Mouse (Mus musculus) embryonic facial prominence, embryonic 14.5 days (tissue): Measurements from ENCODE around the gene Tfpi. TPM values are rescaled to one million over a fixed set of nuclear protein-coding genes. Genes with fewer than 3 reads are reported as not detected.
A peak's percentile ranks its signal among the peaks of the same experiment; 100 is the strongest.

Experiments
- ATAC-seq: fragments of 200-750 bp; cut with Nextera tagmentation; 2 replicates; pipeline ENCODE4 v1.8.0; 2017; ENCODE audit warnings: low read depth, moderate number of reproducible peaks, moderate TSS enrichment
- DNase-seq: peaks from one replicate; pipeline ENCODE4 v3.0.0-alpha.2; 2015; ENCODE audit warnings: low spot score
- H3K27ac ChIP-seq: fragments of 300-500 bp; sonication (generic); replicated peaks from 2 replicates; pipeline ENCODE4 v1.5.1; 2014; ENCODE audit warnings: low read depth, mild to moderate bottlenecking, low read length, moderate library complexity
- H3K27me3 ChIP-seq: fragments of 300-500 bp; sonication (generic); replicated peaks from 2 replicates; pipeline ENCODE4 v1.6.1; 2014; ENCODE audit warnings: low read length; ENCODE audit not compliant: control insufficient read depth, insufficient read depth
- H3K36me3 ChIP-seq: fragments of 300-500 bp; sonication (generic); 2 replicates; pipeline ENCODE4 v1.6.1; 2014; ENCODE audit warnings: low read length, mixed read lengths; ENCODE audit not compliant: control insufficient read depth, insufficient read depth
- H3K4me1 ChIP-seq: fragments of 300-500 bp; sonication (generic); 2 replicates; pipeline ENCODE4 v1.6.1; 2014; ENCODE audit warnings: antibody characterized with exemption, low read length; ENCODE audit not compliant: control insufficient read depth, insufficient read depth
- H3K4me2 ChIP-seq: fragments of 300-500 bp; sonication (generic); 2 replicates; pipeline ENCODE4 v1.6.1; 2014; ENCODE audit warnings: low read depth, mild to moderate bottlenecking, low read length, moderate library complexity, mixed read lengths
- H3K4me3 ChIP-seq: fragments of 300-500 bp; sonication (generic); 2 replicates; pipeline ENCODE4 v1.5.1; 2014; ENCODE audit warnings: low read depth, mild to moderate bottlenecking, low read length
- H3K9ac ChIP-seq: fragments of 300-500 bp; sonication (generic); 2 replicates; pipeline ENCODE4 v1.6.1; 2014; ENCODE audit warnings: low read depth, mild to moderate bottlenecking, low read length, moderate library complexity, mixed read lengths
- H3K9me3 ChIP-seq: fragments of 300-500 bp; sonication (generic); 2 replicates; pipeline ENCODE4 v1.6.1; 2016; ENCODE audit warnings: low read length; ENCODE audit not compliant: control insufficient read depth
- WGBS: fragments of 180-500 bp; shearing (Covaris S2); extraction: QIAGEN DNeasy Blood & Tissue Kit; methylation state at CpG from one replicate; pipeline ENCODE4 v1.1.7; 2014; 5-methylcytosine and 5-hydroxymethylcytosine counted together
- polyA plus RNA-seq: library from polyadenylated mRNA; unstranded; fragments of >200 nt; fragmentation: Nextera tagmentation; extraction: Ambion mirVana; gene quantifications from 2 replicates; pipeline ENCODE4 v1.2.1, GENCODE M21; 2014

Gene Tfpi
- polyA plus RNA-seq, result 44.3 and 44.5 TPM in 2 replicates

DNA sequence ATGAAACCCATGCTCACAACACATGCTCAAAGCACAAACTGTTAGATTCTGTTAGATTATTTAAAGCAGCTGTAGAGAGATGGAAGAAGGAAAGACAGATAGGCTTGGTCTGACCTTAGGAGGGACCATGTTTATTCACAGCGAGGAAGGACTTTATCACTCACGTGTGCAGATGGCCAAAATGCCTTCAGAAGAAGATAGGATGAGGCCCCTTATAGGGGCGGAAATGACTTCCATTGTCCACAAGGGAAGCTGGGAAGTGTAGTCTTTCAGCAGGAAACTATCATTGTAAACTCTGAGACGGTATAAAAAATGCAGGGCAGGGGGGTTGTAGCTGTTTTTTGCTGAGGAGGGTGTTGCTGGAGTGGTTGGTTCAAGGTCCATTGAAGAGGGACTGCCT lies at the start of gene Tfpi:
Tfpi (minus strand) TSS at position 199 of the 400 bp plus-strand sequence.
- H3K27me3 ChIP-seq, result no peaks in the 10 kb centered on the region
- H3K9me3 ChIP-seq, result no peaks in the 10 kb centered on the region
- H3K27ac ChIP-seq, result peak within 1 kb of the TSS; percentile 61
- ATAC-seq (no peak), DNase-seq (peak; percentile 67)
- H3K9ac ChIP-seq, result peak within 1 kb of the TSS; percentile 34; the same call in 1 of the 2 replicates
- H3K4me2 ChIP-seq, result peak within 1 kb of the TSS; percentile 46
- H3K4me3 ChIP-seq, result peak within 1 kb of the TSS; percentile 33
- 42% methylated on average over 4 of the region's 4 CpGs for WGBS
- H3K36me3 ChIP-seq, result no peaks in the 10 kb centered on the region
- peaks cover 4% of the 10 kb centered on the region; the same call in 1 of the 2 replicates for H3K4me1 ChIP-seq

DNA sequence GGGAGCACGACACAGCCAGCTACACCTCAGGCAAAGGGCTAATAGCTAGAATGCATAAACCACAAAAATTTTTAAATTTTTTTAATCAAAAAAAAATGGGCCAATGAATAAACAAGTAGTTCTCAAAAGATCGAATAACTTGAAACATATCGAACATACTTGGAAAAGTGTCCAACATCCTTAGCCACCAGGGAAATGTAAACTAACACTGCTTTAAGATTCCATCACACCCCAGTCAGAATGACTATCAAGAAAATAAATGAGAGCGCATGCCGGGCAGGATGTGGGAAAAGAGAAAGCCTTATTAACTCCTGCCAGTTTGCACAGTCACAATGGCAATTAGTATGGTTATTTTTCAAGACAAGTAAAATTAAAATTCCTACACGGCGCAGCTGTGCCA lies 49.6 kb upstream of the Tfpi start:
- no peaks in the 10 kb centered on the region for H3K9me3 ChIP-seq
- DNase-seq, result no peak

DNA sequence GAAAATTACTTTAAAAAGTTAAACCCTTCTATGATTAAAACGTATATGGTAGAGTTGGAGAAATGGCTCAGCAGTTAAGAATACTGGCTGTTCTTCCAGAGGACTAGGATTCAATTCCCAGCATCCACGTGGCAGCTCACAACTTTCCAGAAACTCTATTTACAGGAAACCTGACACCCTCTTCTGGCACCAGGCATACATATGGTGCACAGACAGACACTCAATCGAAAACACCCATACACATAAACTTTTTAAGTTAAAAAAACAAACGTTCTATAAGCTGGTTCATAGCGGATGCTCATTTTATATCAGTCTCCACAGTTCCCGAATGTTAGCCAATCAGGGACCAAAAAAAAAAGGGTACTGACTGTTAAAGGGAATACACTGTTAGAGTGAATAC lies 49.2 kb upstream of the Tfpi start:
- ATAC-seq, result no peak
- H3K4me1 ChIP-seq, result no peaks in the 10 kb centered on the region
- no peak overlapping the region for H3K27ac ChIP-seq
- H3K9me3 ChIP-seq, result no peaks in the 10 kb centered on the region
- H3K4me2 ChIP-seq, result no peak overlapping the region
- no peak overlapping the region for H3K9ac ChIP-seq
- H3K27me3 ChIP-seq, result no peaks in the 10 kb centered on the region
- 45% methylated on average over 6 of the region's 6 CpGs for WGBS
- no peaks in the 10 kb centered on the region for H3K36me3 ChIP-seq
- DNase-seq, result no peak
- no peak overlapping the region for H3K4me3 ChIP-seq

More for the DNA sequence above, 49.6 kb upstream of the Tfpi start:
- no peaks in the 10 kb centered on the region for H3K36me3 ChIP-seq
- ATAC-seq, result no peak
- no peak overlapping the region for H3K4me2 ChIP-seq
- 50% methylated on average over 7 of the region's 7 CpGs for WGBS
- H3K4me1 ChIP-seq, result no peaks in the 10 kb centered on the region
- no peak overlapping the region for H3K4me3 ChIP-seq
- no peaks in the 10 kb centered on the region for H3K27me3 ChIP-seq
- H3K9ac ChIP-seq, result no peak overlapping the region
- H3K27ac ChIP-seq, result no peak overlapping the region

DNA sequence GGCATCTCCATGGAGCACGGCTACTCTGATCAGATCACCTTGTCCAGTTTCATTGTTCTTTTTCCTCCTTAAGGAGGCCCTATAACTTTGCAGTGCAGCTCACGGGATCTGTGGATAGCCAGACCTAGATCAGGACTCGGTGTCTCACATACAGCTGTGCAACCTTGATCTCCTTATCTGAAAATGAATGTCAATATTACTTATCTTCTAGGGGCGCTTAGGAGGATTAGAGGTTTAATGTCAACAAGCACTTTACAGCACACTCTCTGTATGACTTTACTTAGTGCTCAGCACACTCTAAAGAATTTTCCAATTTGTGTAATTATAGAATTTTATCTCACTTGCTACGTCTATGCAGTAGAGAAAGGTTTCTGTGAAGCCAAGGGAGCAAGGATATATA lies 48.5 kb upstream of the Tfpi start:
- H3K27ac ChIP-seq, result no peak overlapping the region
- H3K4me1 ChIP-seq, result no peaks in the 10 kb centered on the region
- no peak overlapping the region for H3K4me2 ChIP-seq
- no peak overlapping the region for H3K9ac ChIP-seq
- H3K9me3 ChIP-seq, result no peaks in the 10 kb centered on the region
- no peaks in the 10 kb centered on the region for H3K27me3 ChIP-seq
- ATAC-seq (no peak), DNase-seq (no peak)
- no peak overlapping the region for H3K4me3 ChIP-seq
- 86% methylated on average over 5 of the region's 5 CpGs for WGBS
- no peaks in the 10 kb centered on the region for H3K36me3 ChIP-seq

DNA sequence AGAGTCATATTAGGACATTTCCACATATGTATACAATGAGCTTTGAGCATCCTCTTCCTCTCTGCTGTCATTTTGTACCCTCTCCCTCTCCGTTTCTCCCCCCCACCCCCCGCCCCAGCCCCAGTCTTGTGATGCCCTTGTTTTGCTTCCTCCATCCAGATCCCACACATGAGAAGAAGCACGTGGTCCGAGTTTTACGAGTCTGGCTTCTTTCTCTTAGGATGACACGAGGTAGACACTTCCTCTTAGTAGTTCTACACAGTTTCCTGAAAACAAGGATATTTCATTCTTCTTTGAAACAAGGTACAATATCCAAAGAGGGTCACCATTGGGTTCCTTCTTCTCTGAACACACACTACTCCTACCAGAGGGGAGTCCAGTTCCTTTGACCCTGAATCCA lies 47.4 kb upstream of the Tfpi start:
- Histone ChIP-seq H3K9ac (no peak overlapping the region), H3K4me1 (peaks cover 5% of the 10 kb centered on the region; the same call in 1 of the 2 replicates), H3K4me2 (no peak overlapping the region), H3K9me3 (no peaks in the 10 kb centered on the region), H3K36me3 (no peaks in the 10 kb centered on the region), H3K27ac (no peak overlapping the region), H3K27me3 (no peaks in the 10 kb centered on the region), H3K4me3 (no peak overlapping the region)
- DNase-seq (no peak), ATAC-seq (no peak)
- WGBS, result 82% methylated on average over 6 of the region's 6 CpGs

DNA sequence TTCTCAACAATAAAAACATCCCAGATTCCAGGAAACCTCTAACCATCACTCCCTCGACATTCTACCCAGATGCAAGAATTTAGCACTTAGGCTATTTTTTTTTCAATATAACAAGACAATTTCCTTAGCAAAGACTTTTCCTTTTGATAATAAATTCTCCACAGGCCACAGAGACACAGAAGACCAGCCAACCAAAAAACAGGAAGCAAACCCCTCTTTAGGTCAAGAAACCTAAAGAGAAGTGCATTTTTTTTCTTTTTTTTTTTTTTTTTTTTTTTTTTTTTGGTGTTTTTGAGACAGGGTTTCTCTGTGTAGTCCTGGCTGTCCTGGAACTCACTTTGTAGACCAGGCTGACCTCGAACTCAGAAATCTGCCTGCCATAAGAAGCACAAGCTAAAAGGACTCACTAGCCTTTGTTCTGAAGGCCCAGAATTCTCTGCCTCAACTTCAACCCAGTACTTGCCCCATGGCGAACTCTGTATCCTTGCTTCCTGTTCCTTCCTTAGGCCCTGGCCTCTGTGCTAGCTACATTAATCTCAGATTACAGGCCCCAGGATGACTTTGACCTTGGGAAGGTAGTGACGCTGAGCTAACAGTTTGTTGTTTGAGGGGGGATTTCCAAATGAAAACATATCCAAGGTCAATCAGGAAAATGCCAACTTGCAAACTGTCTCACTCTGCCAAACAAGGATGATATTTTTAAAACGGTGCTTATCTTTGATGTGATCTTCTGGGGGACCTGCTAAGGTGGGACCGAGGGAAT lies 46.7 kb upstream of the Tfpi start:
- WGBS, result 51% methylated on average over 6 of the region's 6 CpGs
- ATAC-seq (no peak), DNase-seq (no peak)
- Histone ChIP-seq H3K4me2 (no peak overlapping the region), H3K4me1 (peaks cover 5% of the 10 kb centered on the region; the same call in 1 of the 2 replicates), H3K27ac (no peak overlapping the region), H3K9ac (no peak overlapping the region), H3K36me3 (no peaks in the 10 kb centered on the region), H3K4me3 (no peak overlapping the region), H3K27me3 (no peaks in the 10 kb centered on the region), H3K9me3 (no peaks in the 10 kb centered on the region)

DNA sequence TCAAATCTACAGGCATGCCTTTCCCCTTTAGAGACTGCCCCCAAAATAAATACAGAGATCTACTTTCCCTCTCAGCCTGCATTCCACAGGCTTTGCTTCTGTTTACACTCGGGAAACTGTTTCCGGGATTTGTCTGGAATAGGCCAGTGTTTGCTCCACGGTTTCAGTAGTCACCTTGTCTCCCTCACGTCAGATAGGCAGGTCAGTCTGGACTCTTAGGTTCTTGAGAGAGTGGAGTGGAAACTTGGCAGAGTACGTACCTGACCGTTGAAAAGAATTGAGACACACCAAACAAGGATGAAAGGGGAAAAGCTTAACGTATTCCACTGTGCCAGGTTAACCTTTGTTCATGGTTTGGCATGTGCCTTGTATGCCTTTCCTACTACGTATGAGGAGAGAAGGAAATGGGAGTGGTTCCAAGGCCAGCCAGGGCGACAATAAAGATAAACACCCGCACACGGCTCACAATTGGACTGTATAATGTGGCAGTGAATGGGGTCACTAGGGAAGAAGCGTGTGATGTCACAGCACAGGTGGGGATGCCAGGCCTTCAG lies 43.0 kb upstream of the Tfpi start:
- WGBS, result 42% methylated on average over 12 of the region's 12 CpGs
- Histone ChIP-seq H3K4me1 (peaks cover 5% of the 10 kb centered on the region; the same call in 1 of the 2 replicates), H3K27me3 (no peaks in the 10 kb centered on the region), H3K36me3 (no peaks in the 10 kb centered on the region), H3K9ac (0 out of 2 replicates have a peak overlapping the region, but pooled peaks have one; percentile 9), H3K4me2 (peak overlapping the region; percentile 21; the same call in 1 of the 2 replicates), H3K9me3 (no peaks in the 10 kb centered on the region), H3K27ac (peak overlapping the region; percentile 63; the same call in 1 of the 2 replicates), H3K4me3 (no peak overlapping the region)
- ATAC-seq (peak; percentile 60; the same call in 1 of the 2 replicates), DNase-seq (peak; percentile 57)

DNA sequence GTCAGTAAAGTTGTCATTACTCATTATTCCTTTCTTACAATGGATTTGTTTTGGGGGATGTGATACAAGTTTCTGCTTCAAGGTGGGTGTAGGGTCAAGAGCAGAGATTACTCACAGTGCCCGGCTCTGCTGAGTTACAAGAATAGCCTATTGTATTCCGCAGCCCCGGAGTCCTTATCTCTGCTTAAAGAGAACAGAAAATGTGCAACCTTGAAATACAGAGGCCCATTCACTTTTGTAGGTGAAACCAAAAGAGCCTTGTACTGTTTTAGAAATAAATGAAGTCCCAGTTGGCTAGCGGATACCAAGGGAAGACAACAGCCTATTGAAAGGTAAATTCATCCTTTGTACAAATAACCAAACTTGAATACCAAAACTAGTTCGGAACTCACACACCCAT lies 42.2 kb upstream of the Tfpi start:
- ATAC-seq (no peak), DNase-seq (no peak)
- 35% methylated on average over 5 of the region's 5 CpGs for WGBS
- no peak overlapping the region for H3K9ac ChIP-seq
- H3K36me3 ChIP-seq, result no peaks in the 10 kb centered on the region
- no peaks in the 10 kb centered on the region for H3K27me3 ChIP-seq
- peaks cover 5% of the 10 kb centered on the region; the same call in 1 of the 2 replicates for H3K4me1 ChIP-seq
- peak overlapping the region; percentile 63; the same call in 1 of the 2 replicates for H3K27ac ChIP-seq
- H3K9me3 ChIP-seq, result no peaks in the 10 kb centered on the region
- peak overlapping the region; percentile 21; the same call in 1 of the 2 replicates for H3K4me2 ChIP-seq
- no peak overlapping the region for H3K4me3 ChIP-seq
